Mouse (Mus musculus) heart, postnatal 0 days (tissue): ENCODE results near the gene Tnp2.

Experiments used
- CTCF ChIP-seq: IDR thresholded peaks from 2 replicates; pipeline ENCODE4 v1.5.1; 2016; ENCODE audit warnings: antibody characterized with exemption, control low read depth, low read depth
- EP300 ChIP-seq: IDR thresholded peaks from 2 replicates; pipeline ENCODE4 v1.6.1; 2016; ENCODE audit warnings: antibody characterized with exemption, low read depth

- no peak for TF ChIP-seq EP300
- TF ChIP-seq CTCF = peak; percentile 11; the same call in 1 of the 2 replicates
Measured at GRCm38 (mm10) chr16:10770531-10771325, 17.7 kb downstream of the Tnp2 start.
